Mouse (Mus musculus) hindbrain, embryonic 14.5 days (tissue): ENCODE data around the gene Gtf2f1. TPM values are rescaled to one million over a fixed set of nuclear protein-coding genes. Genes with fewer than 3 reads are reported as not detected.

Source experiments
- ATAC-seq: fragments of 200-750 bp; cut with Nextera tagmentation; 2 replicates; pipeline ENCODE4 v1.8.0; 2017; ENCODE audit warnings: moderate number of reproducible peaks, mild to moderate bottlenecking, moderate TSS enrichment, moderate library complexity; ENCODE audit not compliant: low FRiP score
- DNase-seq: peaks from one replicate; pipeline ENCODE4 v3.0.0-alpha.2; 2015; ENCODE audit warnings: low spot score
- H3K27ac ChIP-seq: fragments of 300-500 bp; sonication (generic); 2 replicates; pipeline ENCODE4 v1.5.1; 2014; ENCODE audit warnings: mild to moderate bottlenecking, moderate library complexity
- H3K27me3 ChIP-seq: fragments of 300-500 bp; sonication (generic); 2 replicates; pipeline ENCODE4 v1.6.1; 2014; ENCODE audit warnings: mild to moderate bottlenecking, low read length, mixed read lengths; ENCODE audit not compliant: control insufficient read depth, insufficient read depth
- H3K36me3 ChIP-seq: fragments of 300-500 bp; sonication (generic); replicated peaks from 2 replicates; pipeline ENCODE4 v1.6.1; 2014; ENCODE audit not compliant: control insufficient read depth, insufficient read depth
- H3K4me1 ChIP-seq: fragments of 300-500 bp; sonication (generic); replicated peaks from 2 replicates; pipeline ENCODE4 v1.6.1; 2014; ENCODE audit warnings: antibody characterized with exemption, low read length, mixed read lengths; ENCODE audit not compliant: control insufficient read depth, insufficient read depth
- H3K4me2 ChIP-seq: fragments of 300-500 bp; sonication (generic); replicated peaks from 2 replicates; pipeline ENCODE4 v1.6.1; 2014; ENCODE audit warnings: mild to moderate bottlenecking, moderate library complexity
- H3K4me3 ChIP-seq: fragments of 300-500 bp; sonication (generic); replicated peaks from 2 replicates; pipeline ENCODE4 v1.5.1; 2014; ENCODE audit warnings: mild to moderate bottlenecking, low read length
- H3K9ac ChIP-seq: fragments of 300-500 bp; sonication (generic); 2 replicates; pipeline ENCODE4 v1.6.1; 2014
- H3K9me3 ChIP-seq: fragments of 300-500 bp; sonication (generic); 2 replicates; pipeline ENCODE4 v1.6.1; 2016; ENCODE audit warnings: low read length; ENCODE audit not compliant: control insufficient read depth
- WGBS: fragments of 180-500 bp; shearing (Covaris S2); extraction: QIAGEN DNeasy Blood & Tissue Kit; methylation state at CpG from one replicate; pipeline ENCODE4 v1.1.7; 2014; 5-methylcytosine and 5-hydroxymethylcytosine counted together
- polyA plus RNA-seq: library from polyadenylated mRNA; unstranded; fragments of >200 nt; fragmentation: Nextera tagmentation; extraction: Ambion mirVana; gene quantifications from 2 replicates; pipeline ENCODE4 v1.2.1, GENCODE M21; 2014

Gene Gtf2f1
- polyA plus RNA-seq, 1 experiment from 2014 or later: 54.5 TPM

DNA sequence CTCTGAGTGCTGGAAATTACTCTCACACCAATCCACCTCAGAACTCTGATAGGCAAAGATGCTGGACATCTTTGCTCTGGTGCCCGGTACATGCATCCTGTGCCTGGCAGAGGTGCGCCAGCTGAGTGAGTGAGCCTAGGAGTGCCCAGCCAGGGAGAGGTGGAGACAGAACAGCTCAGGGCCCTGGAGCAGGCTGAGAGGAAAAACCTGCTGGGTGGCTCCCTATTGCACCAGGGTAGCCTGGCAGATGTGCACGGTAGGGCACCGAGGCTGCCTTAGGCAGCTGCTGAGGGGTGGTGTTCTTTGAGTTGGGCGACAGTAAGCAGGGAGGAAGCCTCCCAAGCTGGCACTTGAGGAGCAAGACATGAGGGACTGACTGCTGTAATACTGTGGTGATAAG lies 29.1 kb downstream of the Gtf2f1 start, which contains the start of gene Acer1:
Gene Acer1 (minus strand): TSS at position 114 of the 400 bp plus-strand sequence.
- ATAC-seq (no peak), DNase-seq (no peak)
- H3K4me1 ChIP-seq: no peaks in the 10 kb centered on the region
- H3K4me3 ChIP-seq: no peak within 1 kb of the TSS
- no peak within 1 kb of the TSS for H3K27ac ChIP-seq
- H3K36me3 ChIP-seq: no peaks in the 10 kb centered on the region
- H3K9ac ChIP-seq: no peak within 1 kb of the TSS
- WGBS: 76% methylated on average over 5 of the region's 5 CpGs
- H3K4me2 ChIP-seq: no peak within 1 kb of the TSS
- H3K9me3 ChIP-seq: no peaks in the 10 kb centered on the region
- H3K27me3 ChIP-seq: no peaks in the 10 kb centered on the region

DNA sequence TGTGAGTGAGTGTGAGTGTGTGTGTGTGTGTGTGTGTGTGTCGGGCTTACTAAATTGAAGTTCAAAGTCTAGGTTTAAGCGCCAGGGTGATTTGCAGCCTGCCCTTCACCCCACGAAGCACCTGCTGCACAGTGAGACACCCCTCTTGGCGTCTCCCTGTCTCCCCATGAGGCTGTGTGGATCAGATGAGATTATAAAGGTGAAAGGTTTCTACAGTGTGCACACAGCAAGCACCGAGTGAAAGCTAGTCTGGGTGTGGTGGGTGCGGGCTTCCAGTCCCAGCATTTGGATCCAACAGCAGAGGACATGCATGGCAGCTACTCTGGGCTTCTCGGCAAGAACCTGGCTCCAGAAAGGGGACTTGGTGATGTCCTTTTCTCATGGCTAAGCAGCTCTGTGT lies 30.0 kb downstream of the Gtf2f1 start:
- H3K4me2 ChIP-seq: no peak overlapping the region
- DNase-seq: no peak
- no peak overlapping the region for H3K4me3 ChIP-seq
- H3K4me1 ChIP-seq: no peaks in the 10 kb centered on the region
- 87% methylated on average over 7 of the region's 7 CpGs for WGBS
- no peaks in the 10 kb centered on the region for H3K36me3 ChIP-seq
- no peak overlapping the region for H3K27ac ChIP-seq
- no peak overlapping the region for H3K9ac ChIP-seq
- ATAC-seq: no peak
- H3K9me3 ChIP-seq: no peaks in the 10 kb centered on the region
- no peaks in the 10 kb centered on the region for H3K27me3 ChIP-seq

DNA sequence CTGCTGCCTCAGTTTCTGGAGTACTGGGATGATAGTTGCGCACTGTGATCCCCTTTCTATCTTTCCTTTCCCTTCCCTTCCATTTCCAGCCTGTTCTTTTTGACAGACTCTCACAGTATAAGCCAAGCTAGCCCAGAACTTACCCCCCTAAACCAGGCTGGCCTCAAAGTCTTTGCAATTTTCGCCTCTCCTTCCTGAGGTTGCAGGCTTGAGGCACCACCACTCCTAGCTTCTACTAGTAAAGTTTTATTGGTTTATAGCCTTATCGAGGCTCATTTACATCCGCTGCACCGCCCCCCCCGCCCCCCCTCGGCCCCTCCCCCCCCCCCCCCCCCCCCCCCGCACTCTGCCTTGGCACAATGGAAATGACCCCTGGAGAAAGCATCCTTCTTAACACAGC lies 31.6 kb downstream of the Gtf2f1 start:
- ATAC-seq (no peak), DNase-seq (no peak)
- WGBS: 40% methylated on average over 7 of the region's 8 CpGs
- no peak overlapping the region for H3K4me3 ChIP-seq
- H3K4me1 ChIP-seq: no peaks in the 10 kb centered on the region
- H3K27ac ChIP-seq: no peak overlapping the region
- no peak overlapping the region for H3K9ac ChIP-seq
- no peaks in the 10 kb centered on the region for H3K36me3 ChIP-seq
- H3K4me2 ChIP-seq: no peak overlapping the region
- no peaks in the 10 kb centered on the region for H3K9me3 ChIP-seq
- no peaks in the 10 kb centered on the region for H3K27me3 ChIP-seq

DNA sequence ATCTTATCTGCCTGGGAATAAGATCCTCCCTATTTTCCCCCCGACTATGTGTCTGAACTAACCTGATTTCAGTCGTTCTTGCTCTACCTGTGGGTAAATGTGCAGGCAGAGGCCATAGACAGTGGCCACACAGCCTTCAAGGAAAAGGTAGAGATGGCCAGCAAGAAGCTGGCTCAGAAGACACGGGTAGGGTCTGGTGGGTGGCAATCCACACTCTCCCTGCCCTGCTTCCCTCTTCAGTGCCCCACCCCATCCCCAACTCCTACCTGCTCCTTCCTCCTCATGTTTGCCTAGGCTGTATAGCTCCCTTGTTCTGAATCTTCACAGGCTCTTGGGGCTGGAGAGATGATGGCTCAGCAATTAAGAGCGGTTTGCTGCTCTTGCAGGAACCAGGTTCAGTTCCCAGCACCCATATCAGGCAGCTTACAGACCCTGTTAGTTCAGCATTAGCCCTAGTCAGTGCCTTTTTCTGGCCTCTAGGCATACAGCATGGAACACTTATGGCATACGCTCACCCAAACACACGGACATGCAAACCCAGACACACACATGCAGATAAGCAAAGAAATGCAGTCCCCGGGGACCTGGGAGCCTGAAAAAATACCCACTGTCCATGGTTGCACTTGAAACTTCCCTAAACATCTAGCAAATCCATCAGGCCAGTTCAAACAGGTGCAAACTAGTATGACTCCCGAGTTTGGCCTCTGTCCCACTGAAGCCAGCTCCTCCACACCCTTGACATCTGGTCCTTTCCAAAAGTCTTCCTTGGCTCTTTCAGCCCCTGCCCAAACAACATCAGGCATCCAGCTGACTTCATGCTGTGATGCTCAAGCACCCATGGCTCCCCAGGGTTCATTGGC lies 34.3 kb downstream of the Gtf2f1 start:
- 80% methylated on average over 8 of the region's 8 CpGs for WGBS
- Histone ChIP-seq H3K9ac (no peak overlapping the region), H3K36me3 (no peaks in the 10 kb centered on the region), H3K4me2 (no peak overlapping the region), H3K4me3 (no peak overlapping the region), H3K27me3 (no peaks in the 10 kb centered on the region), H3K9me3 (no peaks in the 10 kb centered on the region), H3K4me1 (no peaks in the 10 kb centered on the region), H3K27ac (no peak overlapping the region)
- ATAC-seq: no peak
- no peak for DNase-seq

DNA sequence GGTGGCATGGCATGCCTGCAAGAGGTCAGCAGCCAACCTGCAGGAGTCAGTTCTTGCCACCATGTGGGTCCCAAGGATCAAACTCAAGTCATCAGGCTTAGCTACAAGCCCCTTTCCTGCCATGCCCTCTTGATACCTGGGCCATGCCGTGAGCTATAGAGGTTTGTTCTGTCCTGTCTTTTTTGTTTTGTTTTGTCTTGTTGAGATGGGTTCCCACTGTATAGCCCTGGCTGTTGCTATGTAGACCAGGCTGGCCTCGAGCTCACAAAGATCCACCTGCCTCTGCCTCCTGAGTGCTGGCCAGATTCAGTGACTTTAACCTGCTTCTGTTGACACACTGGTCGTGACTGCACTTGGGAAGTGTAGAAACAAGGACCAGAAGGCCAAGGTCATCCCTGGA lies 35.7 kb downstream of the Gtf2f1 start:
- Histone ChIP-seq H3K27me3 (no peaks in the 10 kb centered on the region), H3K9ac (no peak overlapping the region), H3K36me3 (no peaks in the 10 kb centered on the region), H3K27ac (no peak overlapping the region), H3K4me3 (no peak overlapping the region), H3K4me2 (no peak overlapping the region), H3K9me3 (no peaks in the 10 kb centered on the region), H3K4me1 (no peaks in the 10 kb centered on the region)
- 74% methylated on average over 3 of the region's 3 CpGs for WGBS
- DNase-seq: no peak
- ATAC-seq: no peak

DNA sequence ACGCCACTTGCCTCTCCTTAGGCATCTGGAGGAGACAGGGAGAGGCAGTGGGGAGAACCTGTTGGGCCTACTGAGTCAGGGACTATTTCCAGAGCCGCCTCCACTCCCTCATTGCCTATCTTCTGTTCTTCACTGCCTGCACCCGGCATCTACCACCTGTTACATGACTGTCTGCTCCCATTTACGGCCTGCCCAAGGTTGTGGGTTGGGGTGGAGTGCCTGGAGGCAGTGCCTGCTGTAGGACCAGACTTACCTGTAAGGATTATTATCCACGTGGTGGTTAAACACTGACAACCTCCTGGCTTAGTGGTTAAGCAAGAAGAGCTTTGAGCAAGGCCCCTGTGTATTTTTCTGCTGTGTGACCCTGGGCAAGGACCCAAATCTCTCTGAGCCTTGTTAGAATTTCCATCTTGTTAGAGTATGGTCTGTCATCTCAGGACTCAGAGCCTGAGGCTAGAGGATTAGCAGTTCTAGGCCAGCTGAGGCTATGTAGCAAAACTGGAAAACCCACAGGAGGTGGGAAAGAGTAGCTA lies 36.3 kb downstream of the Gtf2f1 start:
- no peaks in the 10 kb centered on the region for H3K36me3 ChIP-seq
- no peak overlapping the region for H3K4me3 ChIP-seq
- WGBS: 89% methylated on average over 5 of the region's 5 CpGs
- H3K4me1 ChIP-seq: no peaks in the 10 kb centered on the region
- no peaks in the 10 kb centered on the region for H3K27me3 ChIP-seq
- ATAC-seq: no peak
- no peak overlapping the region for H3K9ac ChIP-seq
- no peak overlapping the region for H3K27ac ChIP-seq
- H3K4me2 ChIP-seq: no peak overlapping the region
- no peaks in the 10 kb centered on the region for H3K9me3 ChIP-seq
- DNase-seq: no peak

DNA sequence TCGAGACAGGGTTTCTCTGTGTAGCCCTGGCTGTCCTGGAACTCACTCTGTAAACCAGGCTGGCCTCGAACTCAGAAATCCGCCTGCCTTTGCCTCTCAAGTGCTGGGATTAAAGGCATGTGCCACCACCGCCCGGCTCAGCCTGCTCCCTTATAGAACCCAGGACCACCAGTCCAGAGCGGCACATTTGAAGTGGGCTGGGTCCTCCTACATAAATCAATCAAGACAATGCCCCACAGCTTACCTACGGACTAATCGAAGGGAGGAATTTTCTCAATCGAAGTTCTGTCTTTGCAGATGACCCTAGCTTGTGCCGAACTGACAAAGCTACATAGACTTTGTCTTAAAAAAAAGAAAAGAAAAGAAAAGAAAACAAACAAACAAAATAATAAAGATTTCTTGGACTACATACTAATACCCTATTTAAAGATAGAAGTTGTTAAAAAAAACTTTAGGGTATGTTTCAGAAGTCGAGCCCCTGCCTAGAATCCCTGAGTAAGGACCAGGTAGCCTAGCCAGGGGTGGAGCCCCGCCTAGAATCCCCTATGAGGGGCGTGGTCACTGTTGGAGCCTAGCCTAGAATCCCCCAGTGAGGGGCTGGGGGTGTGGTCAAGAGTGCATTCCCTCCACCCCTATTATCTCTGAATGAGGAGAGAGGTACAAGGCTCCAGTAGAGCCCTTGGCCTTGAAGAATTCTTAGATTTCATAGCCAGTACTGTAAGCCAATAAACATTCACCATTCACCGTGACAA lies 37.0 kb downstream of the Gtf2f1 start:
- H3K4me2 ChIP-seq: no peak overlapping the region
- ATAC-seq (no peak), DNase-seq (no peak)
- no peaks in the 10 kb centered on the region for H3K27me3 ChIP-seq
- no peaks in the 10 kb centered on the region for H3K9me3 ChIP-seq
- no peaks in the 10 kb centered on the region for H3K4me1 ChIP-seq
- no peak overlapping the region for H3K9ac ChIP-seq
- H3K4me3 ChIP-seq: no peak overlapping the region
- 59% methylated on average over 11 of the region's 14 CpGs for WGBS
- no peaks in the 10 kb centered on the region for H3K36me3 ChIP-seq
- H3K27ac ChIP-seq: no peak overlapping the region

DNA sequence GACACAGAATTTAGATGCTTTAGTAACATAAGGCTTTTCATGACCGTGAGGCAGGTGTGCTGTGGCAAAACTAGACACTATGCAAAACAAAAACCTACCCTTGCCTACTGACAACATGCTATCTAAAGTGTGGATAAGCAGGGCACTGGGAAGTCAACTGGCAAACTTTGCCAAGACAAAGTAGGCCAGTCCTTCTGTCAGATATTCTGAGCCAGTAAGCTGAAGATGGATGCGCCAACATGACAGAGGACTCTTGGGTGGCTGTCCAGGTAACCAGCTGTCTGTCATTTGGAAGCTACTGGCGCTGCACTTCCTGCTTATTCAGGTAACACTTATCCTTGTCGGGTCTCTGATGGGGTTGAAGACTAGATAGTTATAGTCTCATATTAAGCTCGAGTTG lies 41.0 kb downstream of the Gtf2f1 start:
- H3K36me3 ChIP-seq: no peaks in the 10 kb centered on the region
- DNase-seq: no peak
- no peak overlapping the region for H3K4me2 ChIP-seq
- no peaks in the 10 kb centered on the region for H3K9me3 ChIP-seq
- no peak overlapping the region for H3K4me3 ChIP-seq
- H3K27me3 ChIP-seq: no peaks in the 10 kb centered on the region
- H3K9ac ChIP-seq: no peak overlapping the region
- no peaks in the 10 kb centered on the region for H3K4me1 ChIP-seq
- ATAC-seq: no peak
- H3K27ac ChIP-seq: no peak overlapping the region
- 65% methylated on average over 5 of the region's 5 CpGs for WGBS

DNA sequence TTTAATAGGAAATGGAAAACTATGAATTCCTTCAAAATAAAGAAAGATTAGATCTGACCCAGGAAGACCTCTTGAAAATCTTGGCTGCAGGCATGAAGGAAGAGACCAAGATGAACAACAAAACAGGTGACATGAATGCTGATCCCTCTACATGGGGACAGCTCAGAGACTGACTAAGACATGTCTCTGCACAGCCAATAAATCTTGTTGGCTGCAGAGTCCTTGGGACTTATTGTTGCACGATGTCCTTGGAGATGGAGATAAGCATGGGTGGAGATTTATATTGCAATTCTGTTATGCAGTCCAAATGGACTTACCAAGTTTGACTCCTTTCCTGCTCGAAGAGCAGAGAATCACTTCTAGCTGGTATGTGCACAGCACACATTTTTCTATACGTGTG lies 41.8 kb downstream of the Gtf2f1 start:
- DNase-seq (no peak), ATAC-seq (no peak)
- no peak overlapping the region for H3K27ac ChIP-seq
- H3K36me3 ChIP-seq: no peaks in the 10 kb centered on the region
- H3K27me3 ChIP-seq: no peaks in the 10 kb centered on the region
- H3K4me1 ChIP-seq: no peaks in the 10 kb centered on the region
- H3K9me3 ChIP-seq: no peaks in the 10 kb centered on the region
- no peak overlapping the region for H3K4me2 ChIP-seq
- no peak overlapping the region for H3K9ac ChIP-seq
- H3K4me3 ChIP-seq: no peak overlapping the region
- 76% methylated on average over 3 of the region's 3 CpGs for WGBS
